Mouse (Mus musculus) C2C12 (cell line): ENCODE results near the gene Bag3. TPM values are rescaled to one million over a fixed set of nuclear protein-coding genes. Genes with fewer than 3 reads are reported as not detected.
"Not testable (repeated sequence)": the region's sequence is repeated elsewhere in the genome, so short reads cannot be mapped to it uniquely, and the experiment has no call there.

Source experiments
- H3K27me3 ChIP-seq: one replicate; pipeline ENCODE4 v1.6.1; 2011; ENCODE audit not compliant: control insufficient read depth, insufficient read depth, insufficient read length
- H3K36me3 ChIP-seq: one replicate; pipeline ENCODE4 v1.6.1; 2011; ENCODE audit not compliant: control insufficient read depth, insufficient read depth
- H3K4me3 ChIP-seq: one replicate; pipeline ENCODE4 v1.5.1; 2011; ENCODE audit warnings: mild to moderate bottlenecking, control low read depth; ENCODE audit not compliant: poor library complexity, insufficient read depth, severe bottlenecking
- H3K79me2 ChIP-seq: one replicate; pipeline ENCODE4 v1.6.1; 2011; ENCODE audit not compliant: control insufficient read depth, insufficient read depth
- H3K79me3 ChIP-seq: one replicate; pipeline ENCODE4 v1.6.1; 2011; ENCODE audit warnings: low read depth, control low read depth
- H3ac ChIP-seq: one replicate; pipeline ENCODE3; 2011; ENCODE audit warnings: low read depth; ENCODE audit not compliant: control insufficient read depth, insufficient read length
- CEBPB ChIP-seq: IDR thresholded peaks from one replicate; pipeline ENCODE4 v1.6.1; 2011; ENCODE audit warnings: low read depth, mild to moderate bottlenecking, control low read depth, moderate library complexity
- CTCF ChIP-seq: IDR thresholded peaks from one replicate; pipeline ENCODE4 v1.5.1; 2011; ENCODE audit not compliant: control insufficient read depth, insufficient read depth, insufficient read length
- FOSL1 ChIP-seq: IDR thresholded peaks from one replicate; pipeline ENCODE4 v1.8.0; 2011; ENCODE audit warnings: mild to moderate bottlenecking, low read length; ENCODE audit not compliant: poor library complexity, insufficient read depth, severe bottlenecking
- MAX ChIP-seq: IDR thresholded peaks from one replicate; pipeline ENCODE4 v1.6.1; 2011; ENCODE audit warnings: mild to moderate bottlenecking, control low read depth
- MYOD1 ChIP-seq: IDR thresholded peaks from one replicate; pipeline ENCODE4 v1.6.1; 2011; ENCODE audit warnings: low read depth; ENCODE audit not compliant: control insufficient read depth, insufficient read length
- MYOG ChIP-seq: IDR thresholded peaks from one replicate; pipeline ENCODE4 v1.6.1; 2011; ENCODE audit not compliant: control insufficient read depth, insufficient read length; ENCODE audit errors: extremely low read depth
- USF1 ChIP-seq: IDR thresholded peaks from one replicate; pipeline ENCODE4 v1.6.1; 2011; ENCODE audit warnings: low read depth, mild to moderate bottlenecking, control low read depth, moderate library complexity
- polyA plus RNA-seq: library from polyadenylated mRNA; unstranded; fragments of >200 nt; fragmentation: generic; extraction: Trizol; gene quantifications from one replicate; pipeline ENCODE4 v1.2.1, GENCODE M21; 2012; ENCODE audit warnings: missing spikeins

Bag3 gene
- polyA plus RNA-seq, 1 experiment = 78.2 TPM

GRCm38 (mm10) chr7:128563373-128563772 is 40.0 kb downstream of the Bag3 start:
- TF ChIP-seq MYOD1 (no peak), CTCF (peak; percentile 23)
- Histone ChIP-seq H3K79me3 (no peaks in the 10 kb centered on the region), H3K4me3 (no peak overlapping the region), H3K27me3 (no peaks in the 10 kb centered on the region), H3K36me3 (no peaks in the 10 kb centered on the region), H3ac (no peak overlapping the region), H3K79me2 (no peaks in the 10 kb centered on the region)

- Histone ChIP-seq H3K79me2 (no peaks in the 10 kb centered on the region), H3K27me3 (no peaks in the 10 kb centered on the region), H3ac (no peak overlapping the region), H3K36me3 (no peaks in the 10 kb centered on the region), H3K4me3 (no peak overlapping the region), H3K79me3 (no peaks in the 10 kb centered on the region)
- TF ChIP-seq MYOG = no peak
- no peak for TF ChIP-seq USF1
- no peak for TF ChIP-seq CEBPB
- no peak for TF ChIP-seq MYOD1
- no peak for TF ChIP-seq MAX
- no peak for TF ChIP-seq CTCF
- no peak for TF ChIP-seq FOSL1
Measured at GRCm38 (mm10) chr7:128566311-128566710, 42.9 kb downstream of the Bag3 start.

GRCm38 (mm10) chr7:128567561-128568244 is 44.3 kb downstream of the Bag3 start:
- H3ac ChIP-seq = no peak overlapping the region
- H3K27me3 ChIP-seq = no peaks in the 10 kb centered on the region
- TF ChIP-seq MYOD1 = no peak
- no peak for TF ChIP-seq CEBPB
- no peak for TF ChIP-seq FOSL1
- no peak for TF ChIP-seq CTCF
- TF ChIP-seq MYOG = no peak
- TF ChIP-seq USF1 = no peak
- TF ChIP-seq MAX = no peak
- H3K79me2 ChIP-seq = no peaks in the 10 kb centered on the region
- H3K79me3 ChIP-seq = no peaks in the 10 kb centered on the region
- no peak overlapping the region for H3K4me3 ChIP-seq
- H3K36me3 ChIP-seq = no peaks in the 10 kb centered on the region

DNA sequence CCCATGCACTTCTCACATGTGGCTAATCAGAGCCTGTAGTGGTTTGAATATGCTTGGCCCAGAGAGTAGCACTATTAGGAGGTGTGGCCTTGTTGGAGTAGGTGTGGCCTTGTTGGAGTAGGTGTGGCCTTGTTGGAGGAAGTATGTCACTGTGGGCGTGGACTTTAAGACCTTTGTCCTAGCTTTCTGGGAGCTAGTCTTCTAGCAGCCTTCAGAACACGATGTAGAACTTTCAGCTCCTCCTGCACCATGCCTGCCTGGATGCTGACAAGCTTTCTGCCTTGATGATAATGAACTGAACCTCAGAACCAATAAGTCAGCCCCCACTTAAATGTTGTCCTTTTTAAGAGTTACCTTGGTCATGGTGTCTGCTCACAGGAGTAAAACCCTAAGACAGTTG is 46.0 kb downstream of the Bag3 start:
- not testable (repeated sequence) for H3K4me3 ChIP-seq, H3K79me2 ChIP-seq, H3K36me3 ChIP-seq, H3ac ChIP-seq, H3K27me3 ChIP-seq, H3K79me3 ChIP-seq

GRCm38 (mm10) chr7:128569987-128570656 is 46.7 kb downstream of the Bag3 start:
- Histone ChIP-seq H3K27me3 (no peaks in the 10 kb centered on the region), H3K36me3 (no peaks in the 10 kb centered on the region), H3K79me3 (no peaks in the 10 kb centered on the region), H3K4me3 (no peak overlapping the region), H3ac (no peak overlapping the region), H3K79me2 (no peaks in the 10 kb centered on the region)
- TF ChIP-seq MYOD1 (no peak), MYOG (no peak), CTCF (no peak), CEBPB (no peak), USF1 (no peak), MAX (no peak), FOSL1 (no peak)

DNA sequence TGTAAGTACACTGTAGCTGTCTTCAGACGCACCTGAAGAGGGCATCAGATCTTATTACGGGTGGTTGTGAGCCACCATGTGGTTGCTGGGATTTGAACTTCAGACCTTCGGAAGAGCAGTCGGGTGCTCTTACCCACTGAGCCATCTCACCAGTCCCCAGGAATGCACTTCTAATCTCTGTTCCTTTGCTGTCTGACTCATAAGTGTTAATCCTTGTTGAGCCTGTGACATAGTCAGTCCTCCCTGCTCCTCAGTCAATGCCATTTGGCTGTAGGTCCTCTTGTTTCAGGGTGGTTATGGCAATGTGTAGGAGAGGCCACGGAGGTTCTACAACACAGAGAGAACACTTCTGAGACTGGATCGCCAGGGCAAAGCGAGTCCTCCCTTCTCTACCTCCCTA is 47.2 kb downstream of the Bag3 start:
- H3K36me3 ChIP-seq, H3K4me3 ChIP-seq, H3K79me3 ChIP-seq, H3ac ChIP-seq, H3K79me2 ChIP-seq, H3K27me3 ChIP-seq: not testable (repeated sequence)
